In genomic region chr4:40757780-40758420, GRCm38 (mm10) we compare ENCODE assay signal across 7 mouse cellular contexts. TPM values are rescaled to one million over a fixed set of nuclear protein-coding genes. Genes with fewer than 3 reads are reported as not detected.
DNase-seq lines count a peak whose midpoint lies in the region; ATAC-seq lines count a peak whose summit lies in the region.

Gene Smu1, minus strand, starts transcription at chr4:40757923.

- under 1% methylated on average over 40 of the region's 40 CpGs for WGBS in embryonic facial prominence, embryonic 11.5 days
- 2% methylated on average over 40 of the region's 40 CpGs for WGBS in limb, embryonic 11.5 days
- under 1% methylated on average over 40 of the region's 40 CpGs for WGBS in midbrain, embryonic 14.5 days

- H3K36me3 ChIP-seq in embryonic facial prominence, embryonic 11.5 days (replicated peaks; ENCODE audit: control insufficient read depth, insufficient read depth, low read depth, low read length): peaks cover 7% of the 10 kb centered on the region
- peaks cover 5% of the 10 kb centered on the region; the same call in 1 of the 2 replicates for H3K36me3 ChIP-seq in limb, embryonic 11.5 days (ENCODE audit: control insufficient read depth, insufficient read depth, low read length)
- peaks cover 27% of the 10 kb centered on the region for H3K36me3 ChIP-seq in midbrain, embryonic 14.5 days (ENCODE audit: control insufficient read depth, insufficient read depth, low read length)

- peak; percentile 99 for ATAC-seq in embryonic facial prominence, embryonic 11.5 days (replicated peaks; ENCODE audit: insufficient number of reproducible peaks, low FRiP score, low TSS enrichment, low read depth)
- ATAC-seq in limb, embryonic 11.5 days (ENCODE audit: insufficient number of reproducible peaks, low FRiP score, low TSS enrichment, low read depth): peak; percentile 98
- peak; percentile 99 for ATAC-seq in midbrain, embryonic 14.5 days (ENCODE audit: low FRiP score, low TSS enrichment)

- H3K27me3 ChIP-seq in embryonic facial prominence, embryonic 11.5 days (ENCODE audit: control insufficient read depth, insufficient read depth, low read length): no peaks in the 10 kb centered on the region
- H3K27me3 ChIP-seq in limb, embryonic 11.5 days (ENCODE audit: control insufficient read depth, insufficient read depth, low read length): no peaks in the 10 kb centered on the region
- no peaks in the 10 kb centered on the region for H3K27me3 ChIP-seq in midbrain, embryonic 14.5 days (ENCODE audit: control insufficient read depth, insufficient read depth, low read length)

- H3K9me3 ChIP-seq in embryonic facial prominence, embryonic 11.5 days (replicated peaks; ENCODE audit: control insufficient read depth, low read length): no peaks in the 10 kb centered on the region
- H3K9me3 ChIP-seq in limb, embryonic 11.5 days (ENCODE audit: control insufficient read depth, low read length): no peaks in the 10 kb centered on the region
- no peaks in the 10 kb centered on the region for H3K9me3 ChIP-seq in midbrain, embryonic 14.5 days (ENCODE audit: control insufficient read depth, low read length)

- peak; percentile 98 for DNase-seq in adrenal gland, postnatal 14 days
- DNase-seq in embryonic facial prominence, embryonic 11.5 days (ENCODE audit: low spot score): peak; percentile 98
- peak; percentile 99 for DNase-seq in heart, adult 11 months
- peak; percentile 98 for DNase-seq in kidney, adult 18-20 months
- DNase-seq in limb, embryonic 11.5 days (ENCODE audit: low spot score): peak; percentile 99
- peak; percentile 99 for DNase-seq in midbrain, embryonic 14.5 days
- peak; percentile 92 to 98 for DNase-seq in spleen, adult 18-20 months

- peak within 1 kb of the TSS; percentile 95 for H3K4me3 ChIP-seq in embryonic facial prominence, embryonic 11.5 days (ENCODE audit: low read depth, low read length)
- H3K4me3 ChIP-seq in limb, embryonic 11.5 days (ENCODE audit: low read depth, low read length): peak within 1 kb of the TSS; percentile 100
- H3K4me3 ChIP-seq in midbrain, embryonic 14.5 days (replicated peaks; ENCODE audit: low read depth, low read length): peak within 1 kb of the TSS; percentile 93

- peak within 1 kb of the TSS; percentile 62 for H3K4me2 ChIP-seq in embryonic facial prominence, embryonic 11.5 days (ENCODE audit: low read depth, low read length)
- peak within 1 kb of the TSS; percentile 71 for H3K4me2 ChIP-seq in limb, embryonic 11.5 days (ENCODE audit: low read depth, severe bottlenecking)
- H3K4me2 ChIP-seq in midbrain, embryonic 14.5 days (ENCODE audit: low read length): peak within 1 kb of the TSS; percentile 83

- H3K27ac ChIP-seq in embryonic facial prominence, embryonic 11.5 days (replicated peaks; ENCODE audit: low read depth, low read length): no peak within 1 kb of the TSS
- H3K27ac ChIP-seq in limb, embryonic 11.5 days (replicated peaks; ENCODE audit: low read depth, low read length): no peak within 1 kb of the TSS
- H3K27ac ChIP-seq in midbrain, embryonic 14.5 days (replicated peaks; ENCODE audit: low read depth, low read length): peak within 1 kb of the TSS; percentile 58

- no peaks in the 10 kb centered on the region for H3K4me1 ChIP-seq in embryonic facial prominence, embryonic 11.5 days (ENCODE audit: control insufficient read depth, insufficient read depth, low read length)
- H3K4me1 ChIP-seq in limb, embryonic 11.5 days (ENCODE audit: control insufficient read depth, insufficient read depth, low read length): no peaks in the 10 kb centered on the region
- H3K4me1 ChIP-seq in midbrain, embryonic 14.5 days (ENCODE audit: control insufficient read depth, insufficient read depth, low read length): 0 out of 2 replicates have a peak, but pooled peaks cover 2% of the 10 kb centered on the region

- peak within 1 kb of the TSS; percentile 91 for H3K9ac ChIP-seq in embryonic facial prominence, embryonic 11.5 days (replicated peaks; ENCODE audit: low read length)
- H3K9ac ChIP-seq in limb, embryonic 11.5 days (ENCODE audit: low read length): peak within 1 kb of the TSS; percentile 89
- H3K9ac ChIP-seq in midbrain, embryonic 14.5 days (replicated peaks; ENCODE audit: low read length): peak within 1 kb of the TSS; percentile 74

RNA-seq across cellular contexts. Expression of gene Smu1, which starts in this region (rescaled TPM):
- total RNA-seq in adrenal gland, postnatal 14 days (2021): 55.8 and 62.3 TPM in 2 replicates
- 195 and 203 TPM in 2 replicates for polyA plus RNA-seq in embryonic facial prominence, embryonic 11.5 days (2014; fragmentation: Nextera tagmentation; extraction: Ambion mirVana)
- polyA plus RNA-seq in limb, embryonic 11.5 days (2014; fragmentation: Nextera tagmentation; extraction: Ambion mirVana): 183 and 185 TPM in 2 replicates
- 114 and 136 TPM in 2 replicates for polyA plus RNA-seq in midbrain, embryonic 14.5 days (2014; fragmentation: Nextera tagmentation; extraction: Ambion mirVana)
